Mouse (Mus musculus): ENCODE measurements around the gene Amacr. TPM values are rescaled to one million over a fixed set of nuclear protein-coding genes. Genes with fewer than 3 reads are reported as not detected.
A peak's percentile ranks its signal among the peaks of the same experiment; 100 is the strongest.
"Not testable (repeated sequence)": the region's sequence is repeated elsewhere in the genome, so short reads cannot be mapped to it uniquely, and the experiment has no call there.

Gene Amacr
- total RNA-seq, 2 experiments from 2014 or later, result 5.8 to 7.2 TPM

GRCm38 (mm10) chr15:10986477-10986876 is 4.9 kb downstream of the Amacr start:
- intact Hi-C loops (cut with DNase I), result not testable (repeated sequence)

GRCm38 (mm10) chr15:10990411-10990810 is 8.9 kb downstream of the Amacr start:
- DNase-seq, result no peak
- intact Hi-C loops (cut with DNase I), result no loop called here

More at GRCm38 (mm10) chr15:10986477-10986876, 4.9 kb downstream of the Amacr start:
- DNase-seq, result not testable (repeated sequence)

GRCm38 (mm10) chr15:10991566-10991965 is 10.0 kb downstream of the Amacr start:
- intact Hi-C loops (cut with DNase I), result no loop called here
- no peak for DNase-seq

GRCm38 (mm10) chr15:10999832-11000231 is 18.3 kb downstream of the Amacr start:
- intact Hi-C loops (cut with DNase I), result no loop called here
- no peak for DNase-seq

GRCm38 (mm10) chr15:11000421-11000820 is 18.9 kb downstream of the Amacr start, which contains the start of gene Slc45a2:
Gene Slc45a2, plus strand, starts transcription at chr15:11000721.
- intact Hi-C loops (cut with DNase I), result no loop called here
- no peak for DNase-seq

- no peak for DNase-seq
- intact Hi-C loops (cut with DNase I), result no loop called here
Observed at GRCm38 (mm10) chr15:11003791-11004190, 22.2 kb downstream of the Amacr start.

GRCm38 (mm10) chr15:11004646-11005045 is 23.1 kb downstream of the Amacr start:
- intact Hi-C loops (cut with DNase I), result no loop called here
- DNase-seq, result no peak

GRCm38 (mm10) chr15:11008756-11009155 is 27.2 kb downstream of the Amacr start:
- DNase-seq, result no peak
- intact Hi-C loops (cut with DNase I), result no loop called here

- no peak for DNase-seq
- intact Hi-C loops (cut with DNase I), result no loop called here
Observed at GRCm38 (mm10) chr15:11010976-11011548, 29.5 kb downstream of the Amacr start.

GRCm38 (mm10) chr15:11014931-11015330 is 33.4 kb downstream of the Amacr start:
- intact Hi-C loops (cut with DNase I), result no loop called here
- no peak for DNase-seq

GRCm38 (mm10) chr15:11026801-11027561 is 45.4 kb downstream of the Amacr start:
- no peak for DNase-seq
- intact Hi-C loops (cut with DNase I), result no loop called here

GRCm38 (mm10) chr15:11030188-11030587 is 48.6 kb downstream of the Amacr start:
- intact Hi-C loops (cut with DNase I), result loop anchor here (10.0 kb wide), 1 partner anchor 105 kb away; no protein-coding TSS in a partner anchor
- DNase-seq, result no peak

- peak; percentile 9 for DNase-seq
- intact Hi-C loops (cut with DNase I), result loop anchor here (5.0 to 10.0 kb wide), 2 partner anchors 111 to 281 kb away; no protein-coding TSS in a partner anchor
Observed at GRCm38 (mm10) chr15:11035947-11036474, 54.5 kb downstream of the Amacr start.

- peak; percentile 14 for DNase-seq
- intact Hi-C loops (cut with DNase I), result loop anchor here (5.0 to 10.0 kb wide), 2 partner anchors 112 to 281 kb away; no protein-coding TSS in a partner anchor
Observed at GRCm38 (mm10) chr15:11036535-11037375, 55.2 kb downstream of the Amacr start.

- intact Hi-C loops (cut with DNase I), result loop anchor here (5.0 to 10.0 kb wide), 2 partner anchors 113 to 280 kb away; no protein-coding TSS in a partner anchor
- peak; percentile 11 for DNase-seq
Observed at GRCm38 (mm10) chr15:11037376-11037695, 55.8 kb downstream of the Amacr start.

- no peak for DNase-seq
- intact Hi-C loops (cut with DNase I), result loop anchor here (2.0 to 10.0 kb wide), 3 partner anchors 113 to 345 kb away; no protein-coding TSS in a partner anchor
Observed at GRCm38 (mm10) chr15:11037711-11038110, 56.2 kb downstream of the Amacr start, which contains the start of gene Rxfp3. Gene Rxfp3, minus strand, starts transcription at chr15:11037991.

GRCm38 (mm10) chr15:11038476-11038875 is 56.9 kb downstream of the Amacr start:
- DNase-seq, result peak; percentile 17
- intact Hi-C loops (cut with DNase I), result loop anchor here (2.0 to 10.0 kb wide), 3 partner anchors 114 to 344 kb away; no protein-coding TSS in a partner anchor

- intact Hi-C loops (cut with DNase I), result no loop called here
- DNase-seq, result no peak
Observed at GRCm38 (mm10) chr15:11040067-11040466, 58.5 kb downstream of the Amacr start.

GRCm38 (mm10) chr15:11041229-11041628 is 59.7 kb downstream of the Amacr start:
- intact Hi-C loops (cut with DNase I), result no loop called here
- no peak for DNase-seq

GRCm38 (mm10) chr15:11042828-11043227 is 61.3 kb downstream of the Amacr start:
- no peak for DNase-seq
- intact Hi-C loops (cut with DNase I), result no loop called here

Measured in left cerebral cortex, postnatal 4 days (tissue).